Mouse (Mus musculus) testis, adult 2 months (tissue): Measurements from ENCODE around the gene Lrch2. TPM values are rescaled to one million over a fixed set of nuclear protein-coding genes. Genes with fewer than 3 reads are reported as not detected.
"Not testable (repeated sequence)": the region's sequence is repeated elsewhere in the genome, so short reads cannot be mapped to it uniquely, and the experiment has no call there.

Source experiments
- H3K27ac ChIP-seq: fragments of 200-500 bp; 2 replicates; pipeline ENCODE4 v1.5.1; 2012; ENCODE audit warnings: low read depth, low read length; ENCODE audit not compliant: control insufficient read depth, insufficient read depth
- H3K27me3 ChIP-seq: fragments of 200-500 bp; 2 replicates; pipeline ENCODE4 v1.6.1; 2012; ENCODE audit warnings: mild to moderate bottlenecking, low read length, moderate library complexity; ENCODE audit not compliant: control insufficient read depth, insufficient read depth
- H3K36me3 ChIP-seq: fragments of 200-500 bp; 2 replicates; pipeline ENCODE4 v1.6.1; 2012; ENCODE audit warnings: mild to moderate bottlenecking, low read length; ENCODE audit not compliant: control insufficient read depth, insufficient read depth
- H3K4me1 ChIP-seq: fragments of 200-500 bp; 2 replicates; pipeline ENCODE4 v1.6.1; 2012; ENCODE audit warnings: low read length; ENCODE audit not compliant: control insufficient read depth, insufficient read depth
- H3K4me3 ChIP-seq: fragments of 200-500 bp; 2 replicates; pipeline ENCODE4 v1.5.1; 2012; ENCODE audit warnings: low read depth, mild to moderate bottlenecking, low read length, moderate library complexity, mixed read lengths; ENCODE audit not compliant: control insufficient read depth
- CTCF ChIP-seq: fragments of 200-500 bp; IDR thresholded peaks from 2 replicates; pipeline ENCODE4 v1.5.1; 2012; ENCODE audit warnings: low read depth, mild to moderate bottlenecking, inconsistent platforms, low read length, moderate library complexity; ENCODE audit not compliant: control insufficient read depth, insufficient read depth, insufficient replicate concordance
- POLR2A ChIP-seq: fragments of 200-500 bp; IDR thresholded peaks from 2 replicates; pipeline ENCODE4 v1.6.1; 2012; ENCODE audit warnings: low read depth, mild to moderate bottlenecking, inconsistent platforms, low read length, moderate library complexity; ENCODE audit not compliant: control insufficient read depth
- polyA plus RNA-seq: library from polyadenylated mRNA; depleted of rRNA; stranded (reverse); fragments of >200 nt; gene quantifications from 2 replicates; pipeline ENCODE4 v1.2.3, GENCODE M21; 2012; rRNA removed

The Lrch2 gene
- 0.48 and 0.54 TPM in 2 replicates for polyA plus RNA-seq

- Histone ChIP-seq H3K27ac (0 out of 2 replicates have a peak within 1 kb of the TSS, but pooled peaks have one; percentile 42), H3K4me1 (no peaks in the 10 kb centered on the region), H3K4me3 (peak within 1 kb of the TSS; percentile 79), H3K36me3 (no peaks in the 10 kb centered on the region), H3K27me3 (no peaks in the 10 kb centered on the region)
- TF ChIP-seq POLR2A (no peak), CTCF (no peak)
These were observed at the start of gene Lrch2 for GRCm38 (mm10) chrX:147553421-147554201. Lrch2 (minus strand) TSS chrX:147554081.

GRCm38 (mm10) chrX:147540934-147541870, 12.7 kb downstream of the Lrch2 start:
- H3K27me3 ChIP-seq = no peaks in the 10 kb centered on the region
- no peaks in the 10 kb centered on the region for H3K4me1 ChIP-seq
- H3K4me3 ChIP-seq = no peak overlapping the region
- no peaks in the 10 kb centered on the region for H3K36me3 ChIP-seq
- TF ChIP-seq POLR2A (no peak), CTCF (no peak)
- H3K27ac ChIP-seq = no peak overlapping the region

GRCm38 (mm10) chrX:147538377-147538776, 15.5 kb downstream of the Lrch2 start:
- Histone ChIP-seq H3K27me3 (no peaks in the 10 kb centered on the region), H3K36me3 (no peaks in the 10 kb centered on the region), H3K4me3 (no peak overlapping the region), H3K27ac (no peak overlapping the region), H3K4me1 (no peaks in the 10 kb centered on the region)
- TF ChIP-seq POLR2A (no peak), CTCF (no peak)

- H3K36me3 ChIP-seq, H3K27ac ChIP-seq, H3K27me3 ChIP-seq, H3K4me1 ChIP-seq, H3K4me3 ChIP-seq: not testable (repeated sequence)
These were observed 16.8 kb downstream of the Lrch2 start for GRCm38 (mm10) chrX:147537117-147537516.

GRCm38 (mm10) chrX:147535616-147536015, 18.3 kb downstream of the Lrch2 start:
- H3K27me3 ChIP-seq = no peaks in the 10 kb centered on the region
- H3K4me1 ChIP-seq = no peaks in the 10 kb centered on the region
- H3K27ac ChIP-seq = no peak overlapping the region
- no peaks in the 10 kb centered on the region for H3K36me3 ChIP-seq
- H3K4me3 ChIP-seq = no peak overlapping the region
- no peak for TF ChIP-seq POLR2A
- TF ChIP-seq CTCF = no peak

- no peak for TF ChIP-seq CTCF
- TF ChIP-seq POLR2A = no peak
- Histone ChIP-seq H3K4me3 (no peak overlapping the region), H3K4me1 (no peaks in the 10 kb centered on the region), H3K27ac (no peak overlapping the region), H3K27me3 (no peaks in the 10 kb centered on the region), H3K36me3 (no peaks in the 10 kb centered on the region)
These were observed 22.2 kb downstream of the Lrch2 start for GRCm38 (mm10) chrX:147531675-147532074.

GRCm38 (mm10) chrX:147527646-147528172, 26.2 kb downstream of the Lrch2 start:
- Histone ChIP-seq H3K36me3 (no peaks in the 10 kb centered on the region), H3K4me3 (no peak overlapping the region), H3K4me1 (no peaks in the 10 kb centered on the region), H3K27me3 (no peaks in the 10 kb centered on the region), H3K27ac (no peak overlapping the region)
- TF ChIP-seq POLR2A = no peak
- no peak for TF ChIP-seq CTCF
